Mouse (Mus musculus) olfactory bulb, adult 2 months (tissue): Measurements from ENCODE around the gene Uso1.

ENCODE experiments used
- CTCF ChIP-seq: fragments of 200-500 bp; IDR thresholded peaks from 2 replicates; pipeline ENCODE4 v1.5.1; 2012; ENCODE audit warnings: low read depth, mild to moderate bottlenecking, low read length, moderate library complexity; ENCODE audit not compliant: insufficient read depth
- POLR2A ChIP-seq: fragments of 200-500 bp; IDR thresholded peaks from 2 replicates; pipeline ENCODE4 v1.6.1; 2012; ENCODE audit warnings: mild to moderate bottlenecking, low read depth, low read length, moderate library complexity; ENCODE audit not compliant: insufficient read depth

GRCm38 (mm10) chr5:92198266-92198665, 60.5 kb downstream of the Uso1 start:
- TF ChIP-seq POLR2A (no peak), CTCF (no peak)
